Mouse (Mus musculus) liver, embryonic 16.5 days (tissue): ENCODE measurements around the gene B4galnt1. TPM values are rescaled to one million over a fixed set of nuclear protein-coding genes. Genes with fewer than 3 reads are reported as not detected.
"Not testable (repeated sequence)": the region's sequence is repeated elsewhere in the genome, so short reads cannot be mapped to it uniquely, and the experiment has no call there.

ENCODE experiments used
- ATAC-seq: fragments of 200-750 bp; cut with Nextera tagmentation; 2 replicates; pipeline ENCODE4 v1.8.0; 2017; ENCODE audit warnings: low read depth, mild to moderate bottlenecking, moderate number of reproducible peaks, moderate library complexity
- H3K27ac ChIP-seq: fragments of 300-500 bp; sonication (generic); 2 replicates; pipeline ENCODE4 v1.5.1; 2014; ENCODE audit warnings: mild to moderate bottlenecking, low read length
- H3K27me3 ChIP-seq: fragments of 300-500 bp; sonication (generic); 2 replicates; pipeline ENCODE4 v1.6.1; 2014; ENCODE audit warnings: low read depth, low read length, mixed read lengths; ENCODE audit not compliant: control insufficient read depth, insufficient read depth
- H3K36me3 ChIP-seq: fragments of 300-500 bp; sonication (generic); 2 replicates; pipeline ENCODE4 v1.6.1; 2014; ENCODE audit warnings: mild to moderate bottlenecking; ENCODE audit not compliant: control insufficient read depth, insufficient read depth
- H3K4me1 ChIP-seq: fragments of 300-500 bp; sonication (generic); 2 replicates; pipeline ENCODE4 v1.6.1; 2014; ENCODE audit warnings: low read depth, low read length, mixed read lengths; ENCODE audit not compliant: control insufficient read depth
- H3K4me2 ChIP-seq: fragments of 300-500 bp; sonication (generic); 2 replicates; pipeline ENCODE4 v1.6.1; 2014; ENCODE audit warnings: low read depth, low read length, mixed read lengths
- H3K4me3 ChIP-seq: fragments of 300-500 bp; sonication (generic); 2 replicates; pipeline ENCODE4 v1.5.1; 2014; ENCODE audit warnings: low read depth, mild to moderate bottlenecking, low read length
- H3K9ac ChIP-seq: fragments of 300-500 bp; sonication (generic); 2 replicates; pipeline ENCODE4 v1.6.1; 2014; ENCODE audit warnings: low read depth, low read length
- H3K9me3 ChIP-seq: fragments of 300-500 bp; sonication (generic); replicated peaks from 2 replicates; pipeline ENCODE4 v1.6.1; 2016; ENCODE audit warnings: low read length; ENCODE audit not compliant: control insufficient read depth
- whole genome bisulfite sequencing: fragments of 180-500 bp; shearing (Covaris S2); extraction: QIAGEN DNeasy Blood & Tissue Kit; methylation state at CpG from one replicate; pipeline ENCODE4 v1.1.7; 2014; ENCODE audit not compliant: insufficient replicate concordance; 5-methylcytosine and 5-hydroxymethylcytosine counted together
- polyA plus RNA-seq: library from polyadenylated mRNA; unstranded; fragments of >200 nt; fragmentation: Nextera tagmentation; extraction: Ambion mirVana; gene quantifications from 2 replicates; pipeline ENCODE4 v1.2.1, GENCODE M21; 2015

The B4galnt1 gene
- polyA plus RNA-seq, 1 experiment from 2014 or later, result 24.3 TPM

DNA sequence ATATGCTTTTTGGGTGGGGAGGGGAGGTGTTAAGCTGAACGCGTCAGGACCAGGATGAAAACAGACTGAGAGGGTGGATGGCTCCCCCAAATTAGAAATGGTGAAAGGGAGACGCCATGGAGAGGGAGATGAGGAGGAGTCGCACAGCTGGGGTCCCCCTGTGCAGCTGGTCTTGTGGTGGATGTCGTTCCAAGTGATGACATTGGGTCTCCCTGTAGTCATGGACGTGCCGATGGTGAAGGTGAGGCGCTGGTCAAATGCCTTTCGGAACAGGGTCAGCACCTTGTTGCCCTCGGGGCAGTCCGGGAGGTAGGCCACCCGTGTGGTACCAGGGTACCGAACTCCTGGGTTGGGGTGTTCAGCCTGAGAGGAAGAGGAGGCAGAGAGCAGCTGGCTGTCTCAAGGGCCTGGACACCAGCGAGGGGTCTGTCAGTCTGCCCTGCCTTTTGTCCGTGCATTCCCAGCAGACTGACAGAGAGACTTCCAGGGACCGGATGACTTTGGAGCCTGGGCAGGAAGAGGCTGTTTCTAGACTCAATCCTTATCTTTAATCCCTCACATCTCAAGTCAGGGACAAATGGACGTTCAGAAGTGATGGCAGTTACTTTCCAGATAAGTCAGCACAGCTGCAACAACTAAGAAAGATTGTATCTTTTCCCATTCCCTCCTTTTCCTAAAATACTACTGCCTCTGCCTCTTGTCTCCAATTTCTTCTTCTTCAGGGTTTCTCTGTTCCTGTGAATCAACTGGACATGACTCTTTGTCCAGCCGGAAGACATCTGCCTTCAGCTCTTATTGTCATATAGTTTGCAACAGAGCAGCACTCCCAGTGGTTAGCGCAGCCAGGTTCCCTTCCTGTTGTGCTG lies 26.4 kb downstream of the B4galnt1 start:
- no peaks in the 10 kb centered on the region for H3K36me3 ChIP-seq
- no peak overlapping the region for H3K9ac ChIP-seq
- no peak overlapping the region for H3K4me2 ChIP-seq
- no peak overlapping the region for H3K4me3 ChIP-seq
- WGBS, result 60% methylated on average over 19 of the region's 19 CpGs
- H3K27me3 ChIP-seq, result peaks cover 3% of the 10 kb centered on the region
- peaks cover 74% of the 10 kb centered on the region for H3K4me1 ChIP-seq
- ATAC-seq, result no peak
- H3K27ac ChIP-seq, result peak overlapping the region; percentile 87
- H3K9me3 ChIP-seq, result no peaks in the 10 kb centered on the region

DNA sequence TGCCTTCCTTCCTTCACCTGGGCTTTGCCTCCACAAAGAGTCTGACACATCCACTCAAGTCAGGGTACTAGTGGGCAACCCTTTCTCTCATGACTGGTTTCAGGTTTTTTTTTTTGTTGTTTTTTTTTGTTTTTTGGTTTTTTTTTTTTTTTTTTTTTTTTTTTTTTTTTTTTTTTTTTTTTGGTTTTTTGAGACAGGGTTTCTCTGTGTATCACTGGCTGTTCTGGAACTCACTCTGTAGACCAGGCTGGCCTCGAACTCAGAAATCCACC lies 27.0 kb downstream of the B4galnt1 start:
- Histone ChIP-seq H3K4me1 (peaks cover 74% of the 10 kb centered on the region), H3K27ac (peak overlapping the region; percentile 51)
- not testable (repeated sequence) for H3K4me2 ChIP-seq, H3K9me3 ChIP-seq, ATAC-seq, H3K9ac ChIP-seq, H3K4me3 ChIP-seq, H3K36me3 ChIP-seq, H3K27me3 ChIP-seq
- 76% methylated on average over 1 of the region's 1 CpGs for WGBS

DNA sequence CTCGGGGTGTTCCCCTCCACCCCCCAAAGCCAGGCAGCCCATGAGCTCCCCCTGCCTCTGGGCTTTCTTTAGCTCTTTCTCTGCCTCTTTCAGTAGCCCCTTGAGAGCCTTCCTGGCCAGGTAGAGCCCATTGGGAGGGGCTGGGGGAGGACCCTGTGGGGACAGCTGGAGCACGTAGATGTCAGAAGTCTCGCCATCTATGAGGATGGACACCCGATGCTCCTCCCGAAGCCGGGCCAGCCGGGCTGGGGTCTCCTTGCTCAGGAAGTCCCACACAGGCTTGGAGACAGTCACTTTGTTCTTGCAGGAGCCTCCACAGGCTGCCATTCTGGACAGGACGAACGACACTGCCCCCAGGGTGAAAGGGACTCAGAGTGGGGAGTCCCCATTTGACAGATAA lies 28.0 kb downstream of the B4galnt1 start:
- Histone ChIP-seq H3K4me1 (peaks cover 73% of the 10 kb centered on the region), H3K36me3 (peaks cover 7% of the 10 kb centered on the region), H3K9me3 (no peaks in the 10 kb centered on the region), H3K4me2 (peak overlapping the region; percentile 30; the same call in 1 of the 2 replicates), H3K4me3 (no peak overlapping the region), H3K27ac (peak overlapping the region; percentile 68), H3K27me3 (peaks cover 3% of the 10 kb centered on the region), H3K9ac (peak overlapping the region; percentile 23; the same call in 1 of the 2 replicates)
- ATAC-seq, result no peak
- 63% methylated on average over 9 of the region's 9 CpGs for WGBS

GRCm38 (mm10) chr10:127194428-127195327 lies 29.7 kb downstream of the B4galnt1 start:
- WGBS, result 7% methylated on average over 22 of the region's 22 CpGs
- Histone ChIP-seq H3K9me3 (no peaks in the 10 kb centered on the region), H3K4me1 (peaks cover 57% of the 10 kb centered on the region), H3K27me3 (no peaks in the 10 kb centered on the region), H3K4me2 (peak overlapping the region; percentile 90), H3K36me3 (peaks cover 24% of the 10 kb centered on the region), H3K27ac (peak overlapping the region; percentile 85), H3K4me3 (peak overlapping the region; percentile 80), H3K9ac (peak overlapping the region; percentile 90)
- ATAC-seq, result peak; percentile 68

- Histone ChIP-seq H3K27ac (peak within 1 kb of the TSS; percentile 85), H3K4me2 (peak within 1 kb of the TSS; percentile 90), H3K36me3 (peaks cover 32% of the 10 kb centered on the region), H3K9me3 (no peaks in the 10 kb centered on the region), H3K4me1 (peaks cover 48% of the 10 kb centered on the region), H3K27me3 (no peaks in the 10 kb centered on the region), H3K4me3 (peak within 1 kb of the TSS; percentile 80), H3K9ac (peak within 1 kb of the TSS; percentile 90)
- ATAC-seq, result peak; percentile 48
- under 1% methylated on average over 32 of the region's 47 CpGs for WGBS
Observed at GRCm38 (mm10) chr10:127195328-127196129, 30.5 kb downstream of the B4galnt1 start, which contains the start of gene Dtx3. Gene Dtx3 (minus strand): TSS chr10:127195728.

DNA sequence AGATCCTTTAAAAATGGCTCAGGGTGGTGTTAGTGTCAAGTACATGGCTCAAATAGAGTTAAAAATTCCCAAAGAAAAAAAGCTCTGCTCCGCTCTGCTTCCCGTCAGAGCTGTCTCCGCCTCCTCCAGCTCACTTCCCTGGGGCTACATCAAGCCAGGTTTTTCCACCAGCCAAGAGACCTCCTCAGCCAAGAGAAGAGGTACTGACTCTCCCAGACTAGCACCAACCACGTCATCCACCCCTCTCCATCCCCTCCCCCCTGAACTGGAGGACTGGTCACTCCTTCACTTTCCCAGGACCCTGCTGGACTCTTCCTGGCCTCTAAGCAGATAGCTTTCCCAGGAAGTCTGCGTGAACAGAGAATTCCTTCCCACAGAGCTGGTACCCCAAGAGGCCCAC lies 31.4 kb downstream of the B4galnt1 start:
- WGBS, result 54% methylated on average over 5 of the region's 5 CpGs

GRCm38 (mm10) chr10:127197104-127197503 lies 32.1 kb downstream of the B4galnt1 start:
- Histone ChIP-seq H3K27me3 (no peaks in the 10 kb centered on the region), H3K4me3 (no peak overlapping the region), H3K4me1 (peaks cover 37% of the 10 kb centered on the region), H3K36me3 (peaks cover 38% of the 10 kb centered on the region), H3K9ac (no peak overlapping the region), H3K4me2 (no peak overlapping the region), H3K27ac (peak overlapping the region; percentile 39; the same call in 1 of the 2 replicates), H3K9me3 (no peaks in the 10 kb centered on the region)
- no peak for ATAC-seq
- 85% methylated on average over 8 of the region's 8 CpGs for WGBS

More for the DNA sequence above, 31.4 kb downstream of the B4galnt1 start:
- Histone ChIP-seq H3K36me3 (peaks cover 36% of the 10 kb centered on the region), H3K27me3 (no peaks in the 10 kb centered on the region), H3K27ac (peak overlapping the region; percentile 85; the same call in 1 of the 2 replicates), H3K9ac (no peak overlapping the region), H3K4me1 (peaks cover 40% of the 10 kb centered on the region), H3K9me3 (no peaks in the 10 kb centered on the region), H3K4me3 (no peak overlapping the region; the same call in 1 of the 2 replicates), H3K4me2 (peak overlapping the region; percentile 90)
- no peak for ATAC-seq

GRCm38 (mm10) chr10:127197505-127198110 lies 32.6 kb downstream of the B4galnt1 start:
- H3K9ac ChIP-seq, result no peak overlapping the region
- H3K36me3 ChIP-seq, result peaks cover 42% of the 10 kb centered on the region
- H3K4me1 ChIP-seq, result peaks cover 38% of the 10 kb centered on the region
- no peak overlapping the region for H3K4me3 ChIP-seq
- no peaks in the 10 kb centered on the region for H3K27me3 ChIP-seq
- no peak overlapping the region for H3K4me2 ChIP-seq
- H3K27ac ChIP-seq, result peak overlapping the region; percentile 39; the same call in 1 of the 2 replicates
- WGBS, result 81% methylated on average over 11 of the region's 11 CpGs
- H3K9me3 ChIP-seq, result no peaks in the 10 kb centered on the region
- no peak for ATAC-seq
